Mouse (Mus musculus) activated CD4-positive, CD25-positive, alpha-beta regulatory T cell, adult 4 months (primary cell): ENCODE measurements around the gene Elp4. TPM values are rescaled to one million over a fixed set of nuclear protein-coding genes. Genes with fewer than 3 reads are reported as not detected.

Source experiments
- ATAC-seq: one replicate; pipeline ENCODE4 v1.8.0; 2017
- polyA plus RNA-seq, 2 experiments: library from polyadenylated mRNA; unstranded; fragments of 100-300 nt; shearing (Covaris generic); gene quantifications; one replicate each; pipeline ENCODE4 v1.2.1; 2017

Gene Elp4
- polyA plus RNA-seq, 2 experiments from 2014 or later = 10.4 to 12.7 TPM

- ATAC-seq = no peak
Observed at GRCm38 (mm10) chr2:105805210-105805609, 99.2 kb downstream of the Elp4 start.

- ATAC-seq = no peak
Observed at GRCm38 (mm10) chr2:105804506-105804905, 99.9 kb downstream of the Elp4 start.

GRCm38 (mm10) chr2:105803427-105803826, 100.9 kb downstream of the Elp4 start:
- no peak for ATAC-seq

GRCm38 (mm10) chr2:105802902-105803301, 101.5 kb downstream of the Elp4 start:
- no peak for ATAC-seq

- no peak for ATAC-seq
Observed at GRCm38 (mm10) chr2:105801536-105801935, 102.8 kb downstream of the Elp4 start.

GRCm38 (mm10) chr2:105800694-105801093, 103.7 kb downstream of the Elp4 start:
- ATAC-seq = no peak

- ATAC-seq = no peak
Observed at GRCm38 (mm10) chr2:105799840-105800239, 104.5 kb downstream of the Elp4 start.

- no peak for ATAC-seq
Observed at GRCm38 (mm10) chr2:105797842-105798241, 106.5 kb downstream of the Elp4 start.

GRCm38 (mm10) chr2:105796101-105796500, 108.3 kb downstream of the Elp4 start:
- no peak for ATAC-seq

- ATAC-seq = no peak
Observed at GRCm38 (mm10) chr2:105792339-105793120, 111.8 kb downstream of the Elp4 start.

- no peak for ATAC-seq
Observed at GRCm38 (mm10) chr2:105789936-105790335, 114.4 kb downstream of the Elp4 start.

- ATAC-seq = no peak
Observed at GRCm38 (mm10) chr2:105787726-105788125, 116.6 kb downstream of the Elp4 start.

- ATAC-seq = no peak
Observed at GRCm38 (mm10) chr2:105786986-105787385, 117.4 kb downstream of the Elp4 start.

- no peak for ATAC-seq
Observed at GRCm38 (mm10) chr2:105782885-105783284, 121.5 kb downstream of the Elp4 start.

GRCm38 (mm10) chr2:105780739-105781138, 123.6 kb downstream of the Elp4 start:
- ATAC-seq = no peak

- ATAC-seq = no peak
Observed at GRCm38 (mm10) chr2:105779320-105779891, 125.0 kb downstream of the Elp4 start.

- ATAC-seq = no peak
Observed at GRCm38 (mm10) chr2:105771314-105771713, 133.1 kb downstream of the Elp4 start.

- no peak for ATAC-seq
Observed at GRCm38 (mm10) chr2:105769747-105770328, 134.5 kb downstream of the Elp4 start.

- ATAC-seq = no peak
Observed at GRCm38 (mm10) chr2:105753512-105753911, 150.9 kb downstream of the Elp4 start.

- ATAC-seq = no peak
Observed at GRCm38 (mm10) chr2:105749111-105749510, 155.3 kb downstream of the Elp4 start.

- ATAC-seq = no peak
Observed at GRCm38 (mm10) chr2:105746896-105747295, 157.5 kb downstream of the Elp4 start.

- no peak for ATAC-seq
Observed at GRCm38 (mm10) chr2:105736166-105736565, 168.2 kb downstream of the Elp4 start.

GRCm38 (mm10) chr2:105730704-105731103, 173.7 kb downstream of the Elp4 start:
- ATAC-seq = no peak

- ATAC-seq = no peak
Observed at GRCm38 (mm10) chr2:105726657-105727056, 177.7 kb downstream of the Elp4 start.
